Mouse (Mus musculus): ENCODE results near the gene Olfr361.
"Not testable (repeated sequence)": the region's sequence is repeated elsewhere in the genome, so short reads cannot be mapped to it uniquely, and the experiment has no call there.

Gene Olfr361

DNA sequence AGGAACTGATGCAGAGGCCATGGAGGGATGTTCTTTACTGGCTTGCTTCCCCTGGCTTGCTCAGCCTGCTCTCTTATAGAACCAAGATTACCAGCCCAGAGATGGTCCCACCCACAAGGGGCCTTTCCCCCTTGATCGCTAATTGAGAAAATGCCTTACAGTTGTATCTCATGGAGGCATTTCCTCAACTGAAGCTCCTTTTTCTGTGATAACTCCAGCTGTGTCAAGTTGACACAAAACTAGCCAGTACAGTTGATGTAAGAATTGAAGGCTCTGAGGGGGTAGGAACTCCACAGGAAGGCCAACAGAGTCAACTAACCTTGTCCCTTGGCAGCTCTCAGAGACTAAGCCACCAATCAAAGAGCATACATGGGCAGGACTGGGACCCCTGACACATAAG, at the start of gene Olfr361:
Gene Olfr361 (minus strand): TSS at position 101 of the 400 bp plus-strand sequence.
- not testable (repeated sequence) for DNase-seq (ENCODE audit: low read depth)

DNA sequence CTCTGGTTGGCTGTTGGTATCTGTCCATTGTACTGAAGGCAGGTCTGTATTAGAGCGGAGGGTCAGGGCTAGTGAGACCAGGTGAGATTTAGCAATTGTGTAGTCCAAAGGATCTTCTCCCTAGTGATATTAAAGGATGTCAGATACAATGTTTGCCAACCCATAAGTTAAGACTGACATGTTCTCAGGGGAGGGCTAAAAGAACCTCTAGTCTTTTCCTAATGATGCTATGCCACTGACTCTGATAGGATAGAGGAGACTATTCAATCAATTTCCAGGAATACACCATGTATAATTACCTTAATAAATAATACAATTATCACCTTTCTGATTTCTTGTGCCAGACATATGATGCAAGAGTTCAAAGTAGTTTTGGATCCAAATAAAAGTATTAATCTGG, 28.7 kb upstream of the Olfr361 start, which contains the start of gene Olfr362:
Gene Olfr362 (minus strand): TSS at position 101 of the 400 bp plus-strand sequence.
- no peak for DNase-seq (ENCODE audit: low read depth)

DNA sequence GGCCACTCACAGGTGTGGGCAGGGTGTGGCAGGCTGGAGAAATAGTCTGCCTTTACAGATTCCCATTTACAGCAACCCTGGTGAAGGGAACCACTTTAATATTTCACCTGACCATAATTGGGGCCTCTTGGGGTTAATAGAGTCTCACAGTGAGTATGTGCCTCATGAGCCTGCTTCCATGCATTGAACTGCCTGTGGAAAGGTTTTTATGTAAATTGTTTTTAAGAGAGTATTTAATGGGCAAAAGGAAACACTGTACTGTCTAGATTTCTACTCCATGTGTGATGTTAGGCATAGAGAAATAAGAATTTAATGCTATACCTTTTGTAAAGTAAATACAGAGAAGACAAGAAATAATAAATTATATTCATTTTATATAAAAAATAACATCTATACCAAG, 23.6 kb downstream of the Olfr361 start, which contains the start of gene Olfr360:
Gene Olfr360 (plus strand): TSS at position 301 of the 400 bp plus-strand sequence.
- DNase-seq (ENCODE audit: low read depth): no peak

Measured in c-Kit-positive CD71-negative TER-119-negative erythroid progenitor cells, embryonic 14.5 days (primary cell).